Mouse (Mus musculus) kidney, adult 2 months (tissue): ENCODE data around the gene Emcn. TPM values are rescaled to one million over a fixed set of nuclear protein-coding genes. Genes with fewer than 3 reads are reported as not detected.

ENCODE experiments used
- DNase-seq: peaks from one replicate; pipeline ENCODE4 v3.0.0; 2021
- H3K27ac ChIP-seq: fragments of 200-500 bp; 2 replicates; pipeline ENCODE4 v1.5.1; 2012; ENCODE audit warnings: low read depth, low read length, control low read depth, inconsistent platforms; ENCODE audit not compliant: insufficient read depth
- H3K27me3 ChIP-seq: fragments of 200-500 bp; replicated peaks from 2 replicates; pipeline ENCODE4 v1.6.1; 2012; ENCODE audit warnings: mild to moderate bottlenecking, moderate library complexity, low read length, inconsistent platforms; ENCODE audit not compliant: control insufficient read depth, insufficient read depth
- H3K36me3 ChIP-seq: fragments of 200-500 bp; 2 replicates; pipeline ENCODE4 v1.6.1; 2012; ENCODE audit warnings: mild to moderate bottlenecking, moderate library complexity, low read length, inconsistent platforms; ENCODE audit not compliant: control insufficient read depth, insufficient read depth
- H3K4me1 ChIP-seq: fragments of 200-500 bp; 2 replicates; pipeline ENCODE4 v1.6.1; 2011; ENCODE audit warnings: low read length; ENCODE audit not compliant: control insufficient read depth, insufficient read depth
- H3K4me3 ChIP-seq: fragments of 200-500 bp; 2 replicates; pipeline ENCODE4 v1.5.1; 2011; ENCODE audit warnings: mild to moderate bottlenecking, low read depth, low read length, control low read depth; ENCODE audit not compliant: insufficient read depth
- CTCF ChIP-seq: fragments of 200-500 bp; conservative IDR thresholded peaks from 2 replicates; pipeline ENCODE4 v1.5.1; 2011; ENCODE audit warnings: low read depth, mild to moderate bottlenecking, control low read depth, low read length, moderate library complexity, mixed read lengths; ENCODE audit not compliant: insufficient read depth, insufficient read length
- POLR2A ChIP-seq: fragments of 200-500 bp; IDR thresholded peaks from one replicate; pipeline ENCODE4 v1.6.1; 2011; ENCODE audit warnings: low read depth, low read length, control low read depth
- WGBS: fragments of 180-500 bp; shearing (Covaris S2); methylation state at CpG from one replicate; pipeline ENCODE4 v1.1.7; 2018; 5-methylcytosine and 5-hydroxymethylcytosine counted together
- polyA plus RNA-seq: library from polyadenylated mRNA; depleted of rRNA; stranded (reverse); fragments of >200 nt; gene quantifications from 2 replicates; pipeline ENCODE4 v1.2.3, GENCODE M21; 2012

The Emcn gene
- polyA plus RNA-seq, 1 experiment, result 121 TPM

DNA sequence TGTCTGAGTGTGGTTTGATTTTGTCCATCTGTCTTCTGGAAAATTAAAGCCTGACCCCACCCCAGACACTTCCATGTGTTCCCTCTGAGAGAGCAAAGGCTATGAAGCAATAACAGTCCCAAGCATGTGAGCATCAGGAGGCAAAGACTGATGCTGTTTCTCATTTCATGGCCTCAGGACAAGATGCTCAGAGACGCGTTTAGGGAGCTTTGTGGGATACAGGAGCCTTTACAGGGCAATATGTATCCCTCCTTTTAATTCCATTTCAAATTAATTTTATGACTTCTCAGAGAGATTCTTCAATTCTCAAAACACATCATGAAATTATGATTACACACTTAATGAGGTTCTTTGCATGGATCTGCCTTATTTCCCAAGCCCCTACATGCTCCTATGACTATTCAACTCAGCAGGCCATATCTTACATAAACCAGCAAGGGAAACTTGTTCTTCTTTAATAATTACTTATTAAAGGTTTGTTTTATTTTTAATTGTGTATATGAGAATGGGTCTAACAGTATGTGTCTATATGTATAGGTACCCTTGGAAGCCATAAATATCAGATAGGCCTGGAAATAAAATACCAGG lies 27.0 kb upstream of the Emcn start:
- H3K36me3 ChIP-seq, result no peaks in the 10 kb centered on the region
- TF ChIP-seq CTCF, result no peak
- TF ChIP-seq POLR2A, result no peak
- H3K4me1 ChIP-seq, result no peaks in the 10 kb centered on the region
- H3K27me3 ChIP-seq, result no peaks in the 10 kb centered on the region
- no peak overlapping the region for H3K27ac ChIP-seq
- no peak for DNase-seq
- no peak overlapping the region for H3K4me3 ChIP-seq
- WGBS, result 92% methylated on average over 2 of the region's 2 CpGs

DNA sequence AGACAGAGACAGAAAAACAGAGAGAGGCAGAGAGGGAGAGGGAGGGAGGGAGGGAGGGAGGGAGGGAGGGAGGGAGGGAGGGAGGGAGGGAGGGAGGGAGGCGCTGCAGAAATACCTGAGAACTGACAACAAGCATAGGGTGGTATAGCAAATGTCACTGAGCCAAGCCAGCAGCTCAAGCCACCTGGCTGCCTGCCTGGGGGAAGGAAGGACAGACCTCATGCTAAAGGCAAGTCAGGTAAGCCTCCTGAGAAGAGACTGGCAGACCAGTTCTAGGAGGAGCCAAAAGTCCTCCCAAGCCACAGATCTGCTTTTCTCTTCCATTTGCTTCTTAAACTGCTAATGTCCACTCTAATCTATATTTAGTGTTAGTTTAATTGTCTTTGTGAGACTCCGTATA lies 22.5 kb upstream of the Emcn start:
- TF ChIP-seq POLR2A, result no peak
- Histone ChIP-seq H3K4me3 (no peak overlapping the region), H3K27ac (no peak overlapping the region), H3K27me3 (no peaks in the 10 kb centered on the region), H3K4me1 (no peaks in the 10 kb centered on the region), H3K36me3 (no peaks in the 10 kb centered on the region)
- 95% methylated on average over 2 of the region's 2 CpGs for WGBS
- no peak for DNase-seq

DNA sequence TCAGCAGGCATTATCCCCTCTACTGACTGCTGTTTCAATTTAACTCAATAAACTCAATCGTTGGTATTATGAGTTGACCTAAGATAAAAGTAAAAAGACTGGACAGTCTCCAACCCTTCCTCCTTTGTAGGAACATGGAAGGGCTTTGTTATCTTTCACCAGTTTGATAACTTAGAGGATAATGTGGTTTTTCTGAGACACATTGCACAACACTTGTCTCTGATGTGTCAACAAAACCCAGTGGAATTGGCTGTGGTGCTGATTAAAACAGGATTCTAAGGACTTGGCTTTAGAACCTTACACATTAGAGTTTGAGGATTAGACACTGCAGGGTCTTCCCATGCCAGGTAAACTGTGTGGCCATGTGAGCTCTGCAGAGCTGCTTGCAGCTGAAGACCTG lies 20.9 kb upstream of the Emcn start:
- 68% methylated on average over 1 of the region's 1 CpGs for WGBS
- Histone ChIP-seq H3K36me3 (no peaks in the 10 kb centered on the region), H3K4me1 (no peaks in the 10 kb centered on the region), H3K27ac (no peak overlapping the region), H3K27me3 (no peaks in the 10 kb centered on the region), H3K4me3 (no peak overlapping the region)
- DNase-seq, result no peak
- TF ChIP-seq CTCF, result no peak
- no peak for TF ChIP-seq POLR2A

DNA sequence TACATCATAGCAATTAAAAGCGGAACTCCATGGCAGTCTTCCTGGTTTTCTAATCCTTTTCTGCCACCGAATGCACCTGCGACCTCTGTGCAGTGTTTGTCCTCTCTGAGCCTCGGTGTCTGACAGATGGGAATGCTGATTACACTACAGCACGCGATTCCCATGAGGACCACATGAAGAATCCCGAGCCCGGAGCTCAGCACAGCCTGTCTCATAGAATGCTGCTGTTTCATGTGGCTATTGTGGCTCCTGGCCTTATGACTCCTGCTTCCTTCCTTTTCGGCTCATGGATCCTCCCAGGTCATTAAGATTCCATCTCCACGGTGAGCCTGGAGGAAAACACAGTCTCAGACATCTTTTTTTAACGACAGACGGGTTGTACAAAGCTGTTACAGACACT lies 18.6 kb upstream of the Emcn start:
- Histone ChIP-seq H3K4me3 (no peak overlapping the region), H3K36me3 (no peaks in the 10 kb centered on the region), H3K27ac (peak overlapping the region; percentile 88), H3K27me3 (no peaks in the 10 kb centered on the region), H3K4me1 (no peaks in the 10 kb centered on the region)
- TF ChIP-seq POLR2A, result no peak
- no peak for TF ChIP-seq CTCF
- peak; percentile 78 for DNase-seq
- WGBS, result 47% methylated on average over 12 of the region's 12 CpGs

DNA sequence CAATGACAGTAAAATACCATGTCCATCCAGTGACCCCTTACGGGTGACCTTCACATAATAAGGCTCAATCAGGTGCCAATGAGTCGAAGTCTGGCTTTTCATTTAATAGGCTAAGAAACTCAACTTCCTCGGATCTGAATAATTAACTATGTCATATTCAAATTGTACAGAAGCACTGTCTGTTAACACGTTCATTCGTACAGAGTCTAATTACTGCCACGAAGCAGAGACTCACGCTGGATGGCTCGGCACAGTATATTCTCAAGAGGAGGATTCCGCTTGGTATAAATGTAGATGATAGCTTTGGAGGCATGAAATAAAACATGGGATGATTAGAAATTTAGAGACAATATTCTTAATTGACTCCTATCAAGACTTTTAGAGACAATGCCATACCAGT lies 11.0 kb upstream of the Emcn start:
- H3K4me1 ChIP-seq, result peaks cover 3% of the 10 kb centered on the region; the same call in 1 of the 2 replicates
- no peak for DNase-seq
- H3K4me3 ChIP-seq, result no peak overlapping the region
- no peaks in the 10 kb centered on the region for H3K36me3 ChIP-seq
- 0 out of 2 replicates have a peak overlapping the region, but pooled peaks have one; percentile 31 for H3K27ac ChIP-seq
- no peaks in the 10 kb centered on the region for H3K27me3 ChIP-seq
- no peak for TF ChIP-seq CTCF
- TF ChIP-seq POLR2A, result no peak
- 79% methylated on average over 9 of the region's 9 CpGs for WGBS

DNA sequence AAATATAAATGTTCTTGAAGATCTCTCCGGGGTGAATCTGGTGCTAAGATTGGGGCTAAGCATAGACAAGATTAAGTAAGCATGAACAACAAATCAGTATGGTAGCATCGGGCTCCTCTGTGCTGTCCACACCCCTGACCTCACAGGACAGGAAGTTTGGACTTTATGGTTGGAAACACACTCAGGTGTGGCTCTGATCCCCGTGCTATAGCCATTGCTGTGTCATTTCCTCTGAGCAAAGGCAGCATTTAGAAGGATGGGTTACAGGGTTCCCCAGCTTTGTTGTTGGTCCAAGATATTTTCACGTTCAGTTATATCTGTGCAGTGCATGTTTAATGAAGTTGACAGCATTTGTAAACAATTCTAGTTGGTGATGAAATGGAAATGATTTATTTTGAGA lies 9.9 kb upstream of the Emcn start:
- WGBS, result 41% methylated on average over 4 of the region's 4 CpGs
- no peaks in the 10 kb centered on the region for H3K27me3 ChIP-seq
- no peak for TF ChIP-seq CTCF
- TF ChIP-seq POLR2A, result no peak
- peak overlapping the region; percentile 82 for H3K27ac ChIP-seq
- no peak overlapping the region for H3K4me3 ChIP-seq
- no peaks in the 10 kb centered on the region for H3K36me3 ChIP-seq
- peaks cover 3% of the 10 kb centered on the region; the same call in 1 of the 2 replicates for H3K4me1 ChIP-seq
- DNase-seq, result peak; percentile 22

DNA sequence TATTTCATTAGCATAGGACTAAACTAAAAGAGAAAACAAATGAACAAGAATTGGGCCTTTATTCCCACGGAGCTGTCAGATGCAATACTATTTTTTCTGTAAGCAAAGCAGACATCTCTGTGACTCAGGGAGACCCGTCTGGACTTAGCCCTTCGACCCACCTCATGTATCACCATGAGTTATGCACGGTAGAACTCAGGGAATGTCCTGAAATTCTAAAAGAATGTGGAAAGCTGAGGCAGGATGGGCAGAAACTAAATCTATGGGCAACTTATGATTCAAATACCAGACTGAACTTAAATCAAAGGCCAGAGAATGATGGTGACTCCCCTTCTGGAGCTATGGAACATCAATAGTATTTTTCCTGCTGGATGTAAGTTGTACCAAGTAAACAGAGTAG lies 8.3 kb upstream of the Emcn start:
- no peak for DNase-seq
- Histone ChIP-seq H3K4me3 (no peak overlapping the region), H3K27ac (no peak overlapping the region), H3K4me1 (peaks cover 3% of the 10 kb centered on the region; the same call in 1 of the 2 replicates), H3K27me3 (no peaks in the 10 kb centered on the region), H3K36me3 (no peaks in the 10 kb centered on the region)
- WGBS, result 48% methylated on average over 4 of the region's 4 CpGs
- TF ChIP-seq POLR2A (no peak), CTCF (no peak)

DNA sequence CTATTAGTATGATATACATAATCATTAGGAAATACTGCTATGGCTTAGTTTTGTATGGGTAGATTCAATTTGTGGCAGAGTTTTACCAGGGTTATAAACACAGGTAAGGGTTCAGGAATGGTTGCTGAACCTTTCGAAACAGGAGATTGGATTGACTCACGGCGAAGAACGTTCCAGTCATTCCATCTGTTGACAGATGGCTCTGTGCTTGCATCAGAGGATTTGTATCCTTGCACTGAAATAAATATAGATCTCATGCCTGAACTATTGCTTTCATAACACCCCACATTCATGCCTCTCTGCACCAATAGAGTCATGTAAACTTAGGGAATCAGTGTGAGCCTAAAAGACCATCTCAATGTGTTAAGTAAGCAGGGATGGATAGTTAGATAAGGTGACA lies 4.9 kb upstream of the Emcn start:
- Histone ChIP-seq H3K27me3 (no peaks in the 10 kb centered on the region), H3K27ac (no peak overlapping the region), H3K36me3 (no peaks in the 10 kb centered on the region), H3K4me1 (peaks cover under 1% of the 10 kb centered on the region; the same call in 1 of the 2 replicates), H3K4me3 (no peak overlapping the region)
- 94% methylated on average over 4 of the region's 4 CpGs for WGBS
- no peak for DNase-seq
- TF ChIP-seq POLR2A (no peak), CTCF (no peak)
